Mouse (Mus musculus): ENCODE data around the gene Tshz2. TPM values are rescaled to one million over a fixed set of nuclear protein-coding genes. Genes with fewer than 3 reads are reported as not detected.

Gene Tshz2
- polyA plus RNA-seq, 1 experiment from 2014 or later: 7.6 TPM

GRCm38 (mm10) chr2:169636414-169636813 lies 3.6 kb downstream of the Tshz2 start:
- H3K4me3 ChIP-seq: peak overlapping the region; percentile 83
- DNase-seq (ENCODE audit: low spot score): no peak
- no peaks in the 10 kb centered on the region for H3K9me3 ChIP-seq (replicated peaks)
- H3K36me3 ChIP-seq: no peaks in the 10 kb centered on the region
- H3K27ac ChIP-seq: peak overlapping the region; percentile 97
- no peaks in the 10 kb centered on the region for H3K27me3 ChIP-seq (ENCODE audit: low read depth, poor library complexity, severe bottlenecking)
- WGBS: 55% methylated on average over 4 of the region's 4 CpGs
- peaks cover 73% of the 10 kb centered on the region for H3K4me1 ChIP-seq

- no peak for DNase-seq (ENCODE audit: low spot score)
- Histone ChIP-seq H3K27ac (peak overlapping the region; percentile 46; the same call in 1 of the 2 replicates), H3K27me3 (ENCODE audit: low read depth, poor library complexity, severe bottlenecking) (no peaks in the 10 kb centered on the region), H3K4me3 (no peak overlapping the region), H3K9me3 (replicated peaks) (no peaks in the 10 kb centered on the region), H3K4me1 (peaks cover 35% of the 10 kb centered on the region), H3K36me3 (peaks cover 32% of the 10 kb centered on the region)
- 89% methylated on average over 14 of the region's 14 CpGs for WGBS
Measured at GRCm38 (mm10) chr2:169641547-169641946, 8.7 kb downstream of the Tshz2 start.

DNA sequence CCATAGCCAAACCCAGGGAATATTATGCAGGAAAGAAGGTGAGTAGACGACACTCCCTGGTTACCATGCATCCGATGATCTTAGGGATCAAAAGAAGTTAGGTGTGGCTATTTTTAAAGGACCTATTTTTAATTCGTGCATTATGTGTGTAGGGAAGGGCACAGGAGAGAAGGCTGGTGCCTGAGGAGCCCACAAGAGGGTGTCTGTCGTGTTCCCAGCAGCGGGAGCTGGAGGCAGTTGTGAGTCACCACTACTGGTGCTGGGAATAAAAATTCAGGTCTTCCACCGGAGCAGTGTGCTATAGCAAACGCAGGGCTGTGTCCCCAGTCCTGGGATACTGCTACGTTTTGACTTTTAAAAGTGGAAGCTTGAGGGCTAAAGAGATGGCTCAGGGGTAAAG lies 9.6 kb downstream of the Tshz2 start:
- Histone ChIP-seq H3K27me3 (ENCODE audit: low read depth, poor library complexity, severe bottlenecking) (no peaks in the 10 kb centered on the region), H3K9me3 (replicated peaks) (no peaks in the 10 kb centered on the region), H3K4me3 (no peak overlapping the region), H3K36me3 (peaks cover 37% of the 10 kb centered on the region), H3K4me1 (peaks cover 26% of the 10 kb centered on the region), H3K27ac (no peak overlapping the region)
- no peak for DNase-seq (ENCODE audit: low spot score)
- WGBS: 87% methylated on average over 8 of the region's 8 CpGs

DNA sequence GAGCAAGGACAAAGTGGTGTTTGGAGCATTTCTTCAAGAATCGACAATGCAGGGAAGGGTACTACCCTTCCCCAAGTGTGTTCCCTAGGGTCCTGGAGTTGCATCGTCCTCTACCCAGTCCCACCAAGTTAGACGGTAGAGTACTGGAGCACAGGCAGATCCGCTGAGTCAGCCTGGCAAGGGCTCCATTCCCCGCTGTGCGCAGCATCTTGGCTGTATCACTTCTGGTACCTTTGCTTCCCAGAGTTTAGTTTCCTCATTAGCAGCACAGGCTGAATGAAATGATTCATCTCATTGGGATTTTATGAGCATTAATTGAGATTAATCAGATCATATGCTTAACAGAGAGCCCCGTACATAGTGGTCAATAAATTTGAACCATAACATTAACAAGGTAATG lies 14.3 kb downstream of the Tshz2 start:
- Histone ChIP-seq H3K4me3 (no peak overlapping the region), H3K27ac (no peak overlapping the region), H3K4me1 (peaks cover 13% of the 10 kb centered on the region), H3K9me3 (replicated peaks) (no peaks in the 10 kb centered on the region), H3K36me3 (peaks cover 34% of the 10 kb centered on the region), H3K27me3 (ENCODE audit: low read depth, poor library complexity, severe bottlenecking) (no peaks in the 10 kb centered on the region)
- DNase-seq (ENCODE audit: low spot score): no peak
- 93% methylated on average over 7 of the region's 7 CpGs for WGBS

GRCm38 (mm10) chr2:169649262-169649885 lies 16.6 kb downstream of the Tshz2 start:
- Histone ChIP-seq H3K9me3 (replicated peaks) (no peaks in the 10 kb centered on the region), H3K4me3 (no peak overlapping the region), H3K27ac (peak overlapping the region; percentile 50), H3K4me1 (peaks cover 13% of the 10 kb centered on the region), H3K27me3 (ENCODE audit: low read depth, poor library complexity, severe bottlenecking) (no peaks in the 10 kb centered on the region), H3K36me3 (peaks cover 23% of the 10 kb centered on the region)
- no peak for DNase-seq (ENCODE audit: low spot score)
- 63% methylated on average over 7 of the region's 7 CpGs for WGBS

DNA sequence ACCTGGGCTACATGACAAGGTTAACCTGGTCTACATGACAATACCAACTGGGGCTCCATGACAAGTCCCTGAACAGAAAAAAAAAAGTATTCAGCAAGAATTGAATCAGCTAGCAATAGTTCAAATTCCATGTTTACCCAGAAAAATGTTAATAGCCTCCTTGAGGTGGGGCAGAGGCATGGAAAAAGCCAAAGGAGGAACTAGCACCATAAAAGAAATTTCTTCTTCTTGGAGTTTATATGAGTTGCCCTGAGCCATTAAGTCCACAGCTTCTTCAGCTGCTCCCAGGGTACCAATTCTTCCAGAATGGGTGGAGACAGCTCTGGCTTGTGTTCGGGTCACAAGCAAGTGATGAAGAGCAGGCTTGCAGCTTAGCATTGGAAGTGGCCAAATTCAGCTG lies 20.5 kb downstream of the Tshz2 start:
- Histone ChIP-seq H3K27me3 (ENCODE audit: low read depth, poor library complexity, severe bottlenecking) (no peaks in the 10 kb centered on the region), H3K36me3 (peaks cover 3% of the 10 kb centered on the region; the same call in 1 of the 2 replicates), H3K4me3 (no peak overlapping the region), H3K4me1 (peaks cover 42% of the 10 kb centered on the region), H3K27ac (no peak overlapping the region), H3K9me3 (replicated peaks) (no peaks in the 10 kb centered on the region)
- no peak for DNase-seq (ENCODE audit: low spot score)
- 69% methylated on average over 1 of the region's 1 CpGs for WGBS

- peaks cover 43% of the 10 kb centered on the region for H3K4me1 ChIP-seq
- H3K27me3 ChIP-seq (ENCODE audit: low read depth, poor library complexity, severe bottlenecking): no peaks in the 10 kb centered on the region
- 25% methylated on average over 8 of the region's 8 CpGs for WGBS
- no peak overlapping the region for H3K4me3 ChIP-seq
- 0 out of 2 replicates have a peak, but pooled peaks cover 3% of the 10 kb centered on the region for H3K36me3 ChIP-seq
- peak overlapping the region; percentile 75 for H3K27ac ChIP-seq
- H3K9me3 ChIP-seq (replicated peaks): no peaks in the 10 kb centered on the region
- no peak for DNase-seq (ENCODE audit: low spot score)
Measured at GRCm38 (mm10) chr2:169663792-169664191, 31.0 kb downstream of the Tshz2 start.

- H3K36me3 ChIP-seq: peaks cover 6% of the 10 kb centered on the region; the same call in 1 of the 2 replicates
- H3K4me1 ChIP-seq: peaks cover 17% of the 10 kb centered on the region
- no peak overlapping the region; the same call in 1 of the 2 replicates for H3K27ac ChIP-seq
- no peak for DNase-seq (ENCODE audit: low spot score)
- WGBS: 86% methylated on average over 7 of the region's 7 CpGs
- H3K4me3 ChIP-seq: no peak overlapping the region
- H3K9me3 ChIP-seq (replicated peaks): no peaks in the 10 kb centered on the region
- no peaks in the 10 kb centered on the region for H3K27me3 ChIP-seq (ENCODE audit: low read depth, poor library complexity, severe bottlenecking)
Measured at GRCm38 (mm10) chr2:169671264-169671663, 38.5 kb downstream of the Tshz2 start.

- H3K27me3 ChIP-seq (ENCODE audit: low read depth, poor library complexity, severe bottlenecking): no peaks in the 10 kb centered on the region
- peaks cover 25% of the 10 kb centered on the region for H3K4me1 ChIP-seq
- peaks cover 6% of the 10 kb centered on the region; the same call in 1 of the 2 replicates for H3K36me3 ChIP-seq
- DNase-seq (ENCODE audit: low spot score): no peak
- H3K27ac ChIP-seq: no peak overlapping the region
- 76% methylated on average over 6 of the region's 6 CpGs for WGBS
- no peak overlapping the region for H3K4me3 ChIP-seq
- H3K9me3 ChIP-seq (replicated peaks): no peaks in the 10 kb centered on the region
Measured at GRCm38 (mm10) chr2:169673786-169674185, 41.0 kb downstream of the Tshz2 start.

DNA sequence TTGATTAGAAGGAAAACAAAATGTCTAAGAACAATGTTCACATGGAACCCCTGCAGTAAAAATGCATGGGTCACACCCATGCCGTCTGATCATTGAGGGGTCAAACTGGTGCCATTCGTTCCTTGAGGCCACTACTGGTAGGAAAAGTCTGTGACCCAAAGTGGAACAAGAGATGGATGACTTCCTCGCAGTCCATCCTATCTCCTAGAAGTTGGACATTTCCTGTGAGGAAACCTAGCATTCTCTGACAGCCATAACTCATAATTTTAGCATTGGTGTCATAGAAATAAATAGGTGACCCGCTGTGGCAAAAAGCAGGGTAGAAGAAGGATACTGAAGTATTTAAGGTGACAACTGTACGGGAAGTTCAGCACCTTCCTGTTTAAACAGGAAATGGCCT lies 41.4 kb downstream of the Tshz2 start:
- WGBS: 86% methylated on average over 5 of the region's 5 CpGs
- H3K27me3 ChIP-seq (ENCODE audit: low read depth, poor library complexity, severe bottlenecking): no peaks in the 10 kb centered on the region
- peaks cover 4% of the 10 kb centered on the region; the same call in 1 of the 2 replicates for H3K36me3 ChIP-seq
- H3K4me3 ChIP-seq: no peak overlapping the region
- no peak overlapping the region for H3K27ac ChIP-seq
- DNase-seq (ENCODE audit: low spot score): no peak
- peaks cover 27% of the 10 kb centered on the region for H3K4me1 ChIP-seq
- H3K9me3 ChIP-seq (replicated peaks): no peaks in the 10 kb centered on the region

DNA sequence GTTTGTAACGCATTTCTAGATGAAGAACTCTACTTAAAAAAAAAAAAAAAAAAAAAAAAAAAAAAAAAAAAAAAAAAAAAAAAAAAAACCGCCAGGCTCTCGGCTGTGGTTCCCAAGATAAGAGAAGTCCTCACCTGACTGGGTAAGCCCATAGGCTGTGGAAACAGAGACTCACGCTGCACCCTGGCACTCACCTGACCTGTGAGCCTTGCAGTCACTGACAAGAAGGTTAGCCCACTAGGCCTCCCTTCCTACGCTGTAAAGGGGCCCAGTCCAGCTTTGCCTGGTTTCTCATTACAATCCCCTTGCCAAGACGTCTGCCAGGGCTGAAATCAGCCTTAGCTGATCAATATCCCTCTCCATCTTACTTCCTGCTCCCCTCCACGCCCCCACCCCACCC lies 46.5 kb downstream of the Tshz2 start:
- Histone ChIP-seq H3K4me3 (no peak overlapping the region), H3K4me1 (peaks cover 21% of the 10 kb centered on the region), H3K9me3 (replicated peaks) (no peaks in the 10 kb centered on the region), H3K27ac (peak overlapping the region; percentile 58; the same call in 1 of the 2 replicates), H3K27me3 (ENCODE audit: low read depth, poor library complexity, severe bottlenecking) (no peaks in the 10 kb centered on the region), H3K36me3 (peaks cover 2% of the 10 kb centered on the region; the same call in 1 of the 2 replicates)
- WGBS: 56% methylated on average over 7 of the region's 7 CpGs
- DNase-seq (ENCODE audit: low spot score): no peak

GRCm38 (mm10) chr2:169679951-169680350 lies 47.1 kb downstream of the Tshz2 start:
- DNase-seq (ENCODE audit: low spot score): no peak
- Histone ChIP-seq H3K27ac (peak overlapping the region; percentile 58; the same call in 1 of the 2 replicates), H3K4me3 (no peak overlapping the region), H3K27me3 (ENCODE audit: low read depth, poor library complexity, severe bottlenecking) (no peaks in the 10 kb centered on the region), H3K4me1 (peaks cover 27% of the 10 kb centered on the region), H3K9me3 (replicated peaks) (no peaks in the 10 kb centered on the region), H3K36me3 (peaks cover 2% of the 10 kb centered on the region; the same call in 1 of the 2 replicates)
- WGBS: 68% methylated on average over 5 of the region's 5 CpGs

DNA sequence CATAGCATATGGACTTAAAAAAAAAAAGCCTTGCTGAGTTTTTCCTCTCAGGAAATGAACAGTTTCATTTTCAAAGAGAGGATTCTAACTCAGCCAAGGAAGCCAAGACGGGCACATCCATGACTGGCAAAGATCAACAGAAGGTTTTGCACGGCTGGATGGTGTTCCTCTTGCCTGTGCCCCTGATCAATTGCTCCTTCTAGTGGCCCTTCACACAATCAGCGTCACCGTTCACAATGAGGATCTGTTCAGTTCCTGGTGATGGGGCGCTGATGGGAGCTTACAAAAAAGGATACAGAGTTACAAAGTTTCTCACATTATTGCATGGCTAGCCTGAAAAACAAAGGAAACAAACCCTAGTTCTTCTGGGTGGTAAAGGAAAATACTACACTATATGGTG lies 52.4 kb downstream of the Tshz2 start:
- Histone ChIP-seq H3K36me3 (peaks cover 2% of the 10 kb centered on the region; the same call in 1 of the 2 replicates), H3K27me3 (ENCODE audit: low read depth, poor library complexity, severe bottlenecking) (no peaks in the 10 kb centered on the region), H3K27ac (no peak overlapping the region), H3K4me1 (peaks cover 27% of the 10 kb centered on the region), H3K9me3 (replicated peaks) (no peaks in the 10 kb centered on the region), H3K4me3 (no peak overlapping the region)
- DNase-seq (ENCODE audit: low spot score): no peak
- WGBS: 55% methylated on average over 5 of the region's 5 CpGs

All from limb, embryonic 10.5 days (tissue).